Mouse (Mus musculus) megakaryocyte progenitor cell, adult 5-6 weeks (primary cell): ENCODE data around the gene Dmxl2. TPM values are rescaled to one million over a fixed set of nuclear protein-coding genes. Genes with fewer than 3 reads are reported as not detected.

Source experiments
- ATAC-seq: replicated peaks from 2 replicates; pipeline ENCODE4 v1.8.0; 2016; ENCODE audit warnings: mild to moderate bottlenecking, moderate TSS enrichment, inconsistent platforms; ENCODE audit not compliant: poor library complexity
- total RNA-seq, 2 experiments: library from RNA; stranded (forward) in 1 of 2; stranded (reverse) in 1 of 2; fragments of 157-497, 149-512 nt in 1 of 2; fragments of 200-1000 nt in 1 of 2; gene quantifications; 2 replicates each; pipeline versions ENCODE4 v1.2.3 to v1.2.4; 2015 to 2017

Dmxl2 gene
- 9.8 and 13.9 TPM in 2 replicates for total RNA-seq (2015)
- total RNA-seq (2017): 10.3 and 12.6 TPM in 2 replicates

- peak; percentile 76 for ATAC-seq
These were observed at the start of gene Dmxl2 for GRCm38 (mm10) chr9:54501453-54502110. Dmxl2 (minus strand) TSS chr9:54501626.

DNA sequence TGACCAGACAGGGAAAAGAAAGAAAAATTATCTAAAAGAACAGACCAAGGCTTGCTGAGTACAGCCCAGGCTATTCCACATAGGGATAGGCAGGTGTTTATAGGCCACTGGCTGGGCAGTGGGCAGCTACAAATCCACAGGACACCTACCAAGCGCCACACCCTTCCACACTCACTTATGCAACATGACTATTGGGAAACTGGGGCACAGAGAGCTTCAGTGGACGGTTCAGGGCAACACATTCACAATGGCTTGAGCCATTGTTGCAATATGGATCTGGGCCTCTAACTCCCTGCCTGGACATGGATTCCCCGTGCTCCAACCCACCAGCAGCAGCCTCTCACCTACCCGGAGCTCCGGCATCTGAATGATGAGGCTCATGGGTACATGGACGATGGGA is 48.0 kb upstream of the Dmxl2 start:
- ATAC-seq: no peak

- ATAC-seq: peak; percentile 80
These were observed 46.1 kb upstream of the Dmxl2 start for GRCm38 (mm10) chr9:54547536-54547935.

DNA sequence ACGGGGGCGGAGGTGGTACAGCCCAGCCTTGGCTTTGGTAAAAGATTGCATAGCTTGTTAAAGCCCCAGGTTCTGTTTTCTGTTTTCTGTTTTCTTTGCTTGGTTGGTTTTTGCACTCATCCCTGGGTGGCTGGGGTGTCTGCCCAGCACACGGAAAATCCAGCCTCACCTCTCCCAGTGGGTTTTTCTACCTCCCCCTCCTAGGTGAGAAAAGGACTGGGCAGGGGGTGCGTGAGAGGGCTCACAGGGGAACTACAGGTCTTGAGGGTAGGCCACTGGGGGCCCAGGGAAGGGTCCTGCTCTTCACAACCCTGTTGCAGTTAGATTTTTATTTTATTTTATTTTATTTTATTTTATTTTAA is 43.5 kb upstream of the Dmxl2 start:
- no peak for ATAC-seq

DNA sequence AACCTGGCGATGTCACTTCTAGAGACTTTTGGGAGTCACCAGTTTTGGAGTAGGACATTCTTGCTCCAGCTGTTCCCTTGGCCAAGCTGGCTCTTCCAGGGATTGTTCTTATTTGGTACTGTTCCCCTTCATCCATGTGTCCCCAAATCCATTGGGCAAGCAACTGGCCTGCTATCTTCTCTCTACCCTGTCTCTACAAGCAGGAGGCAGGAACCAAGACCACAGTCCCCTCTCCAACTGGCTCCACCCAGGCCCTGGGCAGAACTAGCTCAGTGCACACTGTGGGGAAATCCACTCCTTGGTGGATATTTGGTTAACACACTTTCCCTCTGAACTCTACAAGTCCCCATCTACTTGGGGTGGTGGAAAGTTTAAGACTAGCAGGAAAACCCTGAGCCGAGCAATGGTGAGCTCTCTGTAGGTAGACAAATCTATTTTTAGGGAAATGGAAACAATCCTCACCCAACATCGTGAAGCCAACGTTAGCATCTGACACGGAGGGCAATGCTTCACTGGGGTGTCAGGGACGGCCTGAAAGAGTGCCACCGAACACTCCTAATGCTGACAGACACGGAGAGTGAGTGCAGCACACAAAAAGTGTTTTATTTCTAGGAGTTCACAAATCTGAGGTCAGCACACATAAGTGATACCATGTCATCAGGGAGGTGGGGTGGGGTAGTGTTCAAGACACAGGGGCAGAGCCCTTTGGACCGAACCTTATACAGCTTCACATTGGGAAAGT is 43.0 kb upstream of the Dmxl2 start:
- ATAC-seq: no peak

GRCm38 (mm10) chr9:54540801-54541200 is 39.4 kb upstream of the Dmxl2 start:
- no peak for ATAC-seq

DNA sequence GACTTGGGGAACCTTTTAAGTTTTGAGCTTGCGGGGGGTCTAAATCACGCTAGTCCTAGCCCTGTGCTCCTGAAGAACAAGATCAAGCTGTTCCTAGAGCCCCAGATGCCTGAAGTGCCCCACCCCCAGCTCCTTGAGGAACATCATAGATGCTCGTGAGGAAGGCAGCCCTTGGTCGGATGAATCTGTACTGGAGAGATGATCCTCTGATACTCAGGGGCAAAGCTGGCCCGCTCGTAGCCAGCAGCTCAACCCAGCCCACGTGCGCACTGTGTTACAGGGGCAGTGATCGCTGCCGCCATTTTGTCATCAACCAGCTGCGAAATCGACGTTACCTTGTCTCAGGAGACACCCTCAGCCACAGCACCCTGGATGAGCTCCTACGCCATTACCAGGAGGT is 37.3 kb upstream of the Dmxl2 start, which contains the start of gene Sh2d7:
Gene Sh2d7, plus strand, starts transcription at position 301 of the 400 bp plus-strand sequence.
- no peak for ATAC-seq

GRCm38 (mm10) chr9:54538244-54538643 is 36.8 kb upstream of the Dmxl2 start:
- no peak for ATAC-seq

DNA sequence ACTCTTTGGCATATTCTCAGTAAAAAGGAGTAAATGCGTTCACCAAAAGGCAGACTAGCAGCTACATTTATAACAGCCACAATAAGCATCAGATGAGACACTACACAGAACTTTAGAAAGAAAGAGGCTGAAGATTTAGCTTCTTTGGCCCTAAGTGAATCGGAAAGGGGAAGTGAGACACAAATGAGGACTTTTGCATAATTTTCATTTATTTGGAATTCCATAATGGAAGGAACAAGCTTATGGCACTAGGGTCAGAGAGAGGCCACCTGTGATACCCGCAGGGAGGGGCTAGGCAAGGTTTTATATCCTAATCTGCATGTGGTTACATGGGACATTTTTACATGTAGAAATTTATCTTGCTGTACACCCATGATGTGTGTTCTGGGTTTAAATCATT is 36.1 kb upstream of the Dmxl2 start:
- ATAC-seq: no peak

DNA sequence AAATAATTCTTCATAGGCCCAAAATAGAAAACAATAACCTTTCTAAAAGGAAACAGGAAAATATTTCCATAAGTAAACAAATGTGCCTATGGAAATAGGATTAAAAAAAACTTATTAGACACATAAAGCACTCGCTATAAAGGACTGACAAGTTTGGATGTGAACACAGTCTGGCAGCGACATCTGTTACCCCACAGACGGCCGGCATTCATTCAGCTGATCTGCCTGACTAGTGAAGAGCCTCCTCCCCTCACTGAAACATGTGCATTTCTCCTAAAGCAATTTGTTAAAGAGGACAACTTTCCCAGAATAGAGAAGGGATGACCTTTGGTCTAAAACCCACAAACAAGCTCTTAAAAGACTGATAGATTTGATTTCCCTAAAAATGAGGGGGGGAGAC is 35.6 kb upstream of the Dmxl2 start:
- no peak for ATAC-seq

DNA sequence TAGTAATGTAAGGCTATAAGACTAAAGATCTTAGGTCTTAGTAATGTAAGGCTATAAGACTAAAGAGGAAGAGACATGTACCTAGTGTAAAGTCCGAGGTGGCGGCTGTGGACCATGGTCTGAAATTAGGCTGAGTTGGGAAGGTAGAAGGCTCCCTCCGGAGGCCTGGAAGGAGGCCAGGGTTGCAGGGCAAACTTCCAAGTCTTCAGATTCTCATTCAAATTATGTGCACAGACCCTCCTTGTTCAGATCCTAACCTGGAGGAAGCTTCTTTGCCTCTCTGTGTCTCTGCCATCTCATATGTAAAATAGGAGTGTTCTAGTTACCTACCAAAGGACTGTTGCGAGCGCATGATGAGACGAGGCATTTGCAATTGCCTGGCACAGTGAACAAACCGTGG is 34.8 kb upstream of the Dmxl2 start:
- ATAC-seq: no peak

- ATAC-seq: no peak
These were observed 32.5 kb upstream of the Dmxl2 start for GRCm38 (mm10) chr9:54533975-54534374.

GRCm38 (mm10) chr9:54532926-54533325 is 31.5 kb upstream of the Dmxl2 start:
- ATAC-seq: no peak

DNA sequence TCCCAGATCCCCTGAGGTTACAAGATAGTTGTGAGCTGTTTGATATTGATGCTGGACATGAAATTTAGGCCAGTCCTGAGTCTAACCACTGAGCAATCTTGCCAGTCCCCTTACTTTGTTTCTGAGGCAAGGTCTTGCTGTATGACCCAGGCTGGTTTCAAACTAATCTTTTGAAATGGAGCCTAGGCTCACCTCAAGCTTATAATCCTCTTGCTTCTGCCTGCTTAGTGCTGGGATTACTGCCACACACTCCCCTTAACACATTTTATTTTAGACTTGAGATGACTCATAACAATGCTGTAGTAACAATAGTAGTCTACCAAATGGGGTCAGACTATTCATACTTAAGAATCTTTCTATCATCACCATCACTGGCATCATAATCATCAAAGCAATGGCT is 30.0 kb upstream of the Dmxl2 start:
- ATAC-seq: no peak

DNA sequence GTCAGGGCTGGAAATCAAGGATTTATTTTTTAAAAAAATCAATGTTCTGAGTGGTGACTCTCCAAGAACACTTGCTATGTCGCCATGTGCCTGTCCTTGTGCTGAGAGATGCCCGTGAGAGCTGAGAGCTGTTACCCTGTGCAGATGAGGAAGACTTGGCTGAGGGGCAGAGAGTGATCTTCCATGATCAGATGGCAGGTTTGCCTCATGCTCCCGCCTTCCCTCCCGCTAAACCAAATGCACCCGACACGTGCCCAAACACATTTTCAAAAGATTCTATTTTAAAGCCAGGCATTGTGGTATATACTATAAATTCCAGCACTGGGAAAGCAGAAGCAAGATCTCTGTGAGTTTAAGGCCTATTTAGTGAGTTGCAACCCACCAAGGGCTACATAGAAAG is 29.4 kb upstream of the Dmxl2 start:
- ATAC-seq: no peak

- no peak for ATAC-seq
These were observed 28.5 kb upstream of the Dmxl2 start for GRCm38 (mm10) chr9:54529950-54530349.

- ATAC-seq: no peak
These were observed 26.3 kb upstream of the Dmxl2 start for GRCm38 (mm10) chr9:54527694-54528093.

GRCm38 (mm10) chr9:54520286-54520685 is 18.9 kb upstream of the Dmxl2 start:
- ATAC-seq: no peak

DNA sequence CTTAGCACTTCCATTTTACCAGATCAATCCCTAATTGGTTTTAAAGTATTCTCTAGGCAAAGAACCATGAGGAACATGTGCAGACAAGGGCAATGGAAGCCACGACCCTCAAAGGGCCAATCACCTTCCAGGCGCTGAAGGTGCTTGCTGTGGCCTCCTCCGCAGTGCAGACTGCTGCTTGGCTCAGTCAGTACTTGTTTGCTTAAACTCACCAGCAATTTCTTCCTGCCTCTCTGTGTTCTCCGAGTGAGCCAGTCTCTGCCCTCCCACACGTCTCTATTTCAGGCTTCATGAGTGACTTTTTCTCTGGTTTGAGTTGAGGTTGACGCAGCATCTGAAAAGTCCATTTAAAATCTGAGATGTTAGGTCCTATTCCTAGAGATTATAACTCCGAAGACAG is 17.5 kb upstream of the Dmxl2 start:
- no peak for ATAC-seq

DNA sequence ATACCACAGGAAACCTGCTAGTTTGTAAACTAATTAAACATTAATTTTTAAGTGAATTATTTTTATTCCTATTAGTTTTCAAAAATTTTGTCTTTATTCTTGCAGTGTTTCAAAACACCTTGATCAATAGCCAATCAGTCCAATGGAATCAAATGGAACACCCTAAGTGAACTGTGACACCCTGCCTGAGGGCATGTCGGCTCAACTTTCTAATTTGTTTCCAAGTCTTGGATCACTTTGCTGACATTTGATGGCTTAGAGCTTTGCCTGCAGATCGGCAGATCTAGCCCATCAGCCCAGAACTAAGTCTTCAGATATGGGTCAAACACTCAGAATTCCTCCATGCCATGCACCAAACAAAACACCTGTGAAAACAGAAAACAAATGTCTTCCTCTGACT is 14.6 kb upstream of the Dmxl2 start:
- no peak for ATAC-seq

- no peak for ATAC-seq
These were observed 1.4 kb upstream of the Dmxl2 start for GRCm38 (mm10) chr9:54502873-54503272.

DNA sequence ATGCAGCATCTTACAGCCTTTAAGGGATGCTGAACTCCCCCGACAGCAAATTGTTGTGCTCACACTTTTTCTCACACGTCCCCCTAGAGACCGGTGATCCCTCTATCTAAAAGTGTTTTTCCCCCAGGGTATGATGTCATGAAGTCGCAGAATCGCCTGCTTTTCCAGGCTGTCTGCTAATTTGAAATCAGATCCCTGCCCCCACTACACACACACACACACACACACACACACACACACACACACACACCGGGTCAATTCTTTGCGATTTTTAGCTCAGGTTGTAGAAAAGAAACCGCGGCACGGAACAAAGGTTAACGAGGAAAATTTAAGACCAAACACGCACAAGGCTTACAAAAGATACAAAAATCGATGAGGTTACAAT is 677 bp upstream of the Dmxl2 start:
- peak; percentile 21; the same call in 1 of the 2 replicates for ATAC-seq
